Mouse (Mus musculus) erythroblast, embryonic 14.5 days (primary cell): ENCODE measurements around the gene Fam240a. TPM values are rescaled to one million over a fixed set of nuclear protein-coding genes. Genes with fewer than 3 reads are reported as not detected.
A peak's percentile ranks its signal among the peaks of the same experiment; 100 is the strongest.

Experiments
- H3K27me3 ChIP-seq: 2 replicates; pipeline ENCODE4 v1.6.1; 2012; ENCODE audit warnings: inconsistent platforms; ENCODE audit not compliant: control insufficient read depth
- H3K36me3 ChIP-seq: 2 replicates; pipeline ENCODE4 v1.6.1; 2012; ENCODE audit warnings: mild to moderate bottlenecking, inconsistent platforms; ENCODE audit not compliant: control insufficient read depth
- H3K4me1 ChIP-seq: 2 replicates; pipeline ENCODE4 v1.6.1; 2012; ENCODE audit warnings: inconsistent platforms; ENCODE audit not compliant: control insufficient read depth
- H3K4me3 ChIP-seq: replicated peaks from 2 replicates; pipeline ENCODE3; 2012; ENCODE audit warnings: moderate library complexity, mild to moderate bottlenecking, inconsistent platforms
- H3K9me3 ChIP-seq: 2 replicates; pipeline ENCODE4 v1.6.1; 2012; ENCODE audit warnings: low read length, inconsistent platforms, mixed read lengths; ENCODE audit not compliant: control insufficient read depth
- GATA1 ChIP-seq: IDR thresholded peaks from 2 replicates; pipeline ENCODE4 v1.6.1; 2012; ENCODE audit warnings: low read length, inconsistent platforms, mixed read lengths
- TAL1 ChIP-seq: IDR thresholded peaks from 3 replicates; pipeline ENCODE4 v1.6.1; 2012; ENCODE audit warnings: low read length, inconsistent platforms, mixed read lengths
- polyA plus RNA-seq: library from polyadenylated mRNA; stranded (reverse); fragments of >175 nt; gene quantifications from 2 replicates; pipeline ENCODE4 v1.2.3, GENCODE M21; 2012

Gene Fam240a
- polyA plus RNA-seq, 1 experiment = not detected

- TF ChIP-seq TAL1 (no peak), GATA1 (no peak)
- Histone ChIP-seq H3K9me3 (no peaks in the 10 kb centered on the region), H3K4me3 (no peak overlapping the region)
These were observed 38.2 kb upstream of the Fam240a start for GRCm38 (mm10) chr9:110954681-110955445.

GRCm38 (mm10) chr9:110953550-110954461 lies 37.1 kb upstream of the Fam240a start:
- TF ChIP-seq GATA1 = no peak
- TF ChIP-seq TAL1 = no peak
- no peaks in the 10 kb centered on the region for H3K4me1 ChIP-seq
- no peaks in the 10 kb centered on the region for H3K36me3 ChIP-seq
- peak overlapping the region; percentile 48 for H3K4me3 ChIP-seq
- peaks cover 20% of the 10 kb centered on the region for H3K27me3 ChIP-seq
- H3K9me3 ChIP-seq = no peaks in the 10 kb centered on the region

More at GRCm38 (mm10) chr9:110954681-110955445, 38.2 kb upstream of the Fam240a start:
- Histone ChIP-seq H3K36me3 (no peaks in the 10 kb centered on the region), H3K4me1 (no peaks in the 10 kb centered on the region), H3K27me3 (peaks cover 20% of the 10 kb centered on the region)

- H3K4me3 ChIP-seq = no peak overlapping the region
These were observed 36.4 kb upstream of the Fam240a start for GRCm38 (mm10) chr9:110952931-110953549.

DNA sequence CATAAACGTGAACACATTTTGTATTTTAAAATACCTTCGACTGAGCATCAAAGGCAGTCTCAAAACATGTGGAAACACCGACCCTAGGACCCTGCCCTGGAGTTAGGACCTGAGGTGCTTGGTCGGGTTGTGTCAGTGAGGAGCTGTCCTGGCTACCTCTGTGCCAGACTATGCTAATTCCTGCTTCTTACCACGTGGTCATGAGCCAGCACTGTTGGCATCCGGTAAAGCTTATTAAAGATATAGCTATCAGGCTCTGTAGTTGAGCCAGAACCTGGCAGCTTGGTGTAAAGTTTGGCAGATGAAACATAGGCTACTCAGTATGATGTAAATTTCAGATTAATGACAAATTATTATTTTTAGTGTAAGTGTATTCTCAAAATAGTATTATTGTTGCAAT lies 35.7 kb upstream of the Fam240a start:
- Histone ChIP-seq H3K27me3 (peaks cover 28% of the 10 kb centered on the region), H3K4me1 (no peaks in the 10 kb centered on the region)
- TF ChIP-seq GATA1 = no peak
- no peak for TF ChIP-seq TAL1

More at GRCm38 (mm10) chr9:110952931-110953549, 36.4 kb upstream of the Fam240a start:
- Histone ChIP-seq H3K36me3 (no peaks in the 10 kb centered on the region), H3K4me1 (no peaks in the 10 kb centered on the region), H3K9me3 (no peaks in the 10 kb centered on the region), H3K27me3 (peaks cover 22% of the 10 kb centered on the region)
- TF ChIP-seq GATA1 = no peak
- TF ChIP-seq TAL1 = no peak

GRCm38 (mm10) chr9:110951866-110952265 lies 35.2 kb upstream of the Fam240a start:
- Histone ChIP-seq H3K4me3 (no peak overlapping the region), H3K4me1 (no peaks in the 10 kb centered on the region)
- TF ChIP-seq GATA1 = no peak
- no peak for TF ChIP-seq TAL1

More for the DNA sequence above, 35.7 kb upstream of the Fam240a start:
- H3K4me3 ChIP-seq = no peak overlapping the region
- no peaks in the 10 kb centered on the region for H3K36me3 ChIP-seq
- no peaks in the 10 kb centered on the region for H3K9me3 ChIP-seq

DNA sequence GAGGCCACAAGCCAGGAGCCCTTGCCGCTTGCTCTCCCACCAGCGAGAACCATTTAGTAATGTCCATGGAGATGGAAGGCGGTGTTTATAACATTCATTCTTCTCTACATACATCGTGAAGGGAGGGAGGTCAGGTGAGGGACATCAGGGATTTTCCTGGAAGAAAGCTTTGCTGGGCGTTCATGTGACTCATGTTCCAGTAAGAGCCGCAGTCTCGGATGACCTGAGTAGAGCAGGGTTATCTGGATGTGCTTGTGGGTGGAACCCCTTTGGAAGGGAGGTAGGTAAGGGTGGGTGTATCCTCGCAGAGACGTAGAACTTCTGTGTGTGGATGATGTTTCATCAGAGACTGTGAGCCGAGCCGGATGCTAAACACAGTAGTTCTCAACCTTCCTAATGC lies 34.7 kb upstream of the Fam240a start, which contains the start of gene Lrrc2:
Lrrc2 (plus strand) TSS at position 149 of the 400 bp plus-strand sequence.
- H3K4me3 ChIP-seq = no peak within 1 kb of the TSS
- no peaks in the 10 kb centered on the region for H3K9me3 ChIP-seq
- H3K4me1 ChIP-seq = no peaks in the 10 kb centered on the region
- H3K27me3 ChIP-seq = peaks cover 38% of the 10 kb centered on the region
- TF ChIP-seq TAL1 (no peak), GATA1 (no peak)
- H3K36me3 ChIP-seq = no peaks in the 10 kb centered on the region

More at GRCm38 (mm10) chr9:110951866-110952265, 35.2 kb upstream of the Fam240a start:
- Histone ChIP-seq H3K9me3 (no peaks in the 10 kb centered on the region), H3K36me3 (no peaks in the 10 kb centered on the region), H3K27me3 (peaks cover 33% of the 10 kb centered on the region)

GRCm38 (mm10) chr9:110950109-110950508 lies 33.4 kb upstream of the Fam240a start:
- Histone ChIP-seq H3K9me3 (no peaks in the 10 kb centered on the region), H3K27me3 (peaks cover 48% of the 10 kb centered on the region), H3K4me3 (no peak overlapping the region), H3K36me3 (no peaks in the 10 kb centered on the region), H3K4me1 (no peaks in the 10 kb centered on the region)
- no peak for TF ChIP-seq TAL1
- TF ChIP-seq GATA1 = no peak

- Histone ChIP-seq H3K4me3 (no peak overlapping the region), H3K36me3 (no peaks in the 10 kb centered on the region), H3K9me3 (no peaks in the 10 kb centered on the region), H3K4me1 (no peaks in the 10 kb centered on the region), H3K27me3 (peaks cover 51% of the 10 kb centered on the region)
- TF ChIP-seq GATA1 (no peak), TAL1 (no peak)
These were observed 32.2 kb upstream of the Fam240a start for GRCm38 (mm10) chr9:110948813-110949310.

DNA sequence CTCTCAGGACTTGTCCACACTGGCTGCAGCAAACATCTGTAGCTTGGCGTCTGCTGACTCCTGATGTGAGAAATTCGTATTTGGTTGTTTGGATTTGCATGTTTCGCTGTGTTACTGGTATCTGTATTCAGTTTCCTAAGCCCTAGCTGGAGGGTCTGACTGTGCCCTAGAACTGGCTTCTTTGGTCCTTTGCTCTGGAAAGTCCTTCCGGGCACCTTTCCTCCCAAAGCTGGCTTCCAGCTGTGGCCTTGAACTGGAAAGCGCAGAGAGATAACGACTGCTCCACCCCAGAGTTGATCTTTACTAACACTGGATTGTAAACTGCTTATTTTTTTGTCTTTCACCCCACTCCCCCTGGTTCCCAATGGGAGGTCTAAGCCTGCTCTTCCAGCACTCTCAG lies 31.2 kb upstream of the Fam240a start:
- H3K27me3 ChIP-seq = peaks cover 45% of the 10 kb centered on the region
- H3K4me1 ChIP-seq = no peaks in the 10 kb centered on the region
- H3K36me3 ChIP-seq = no peaks in the 10 kb centered on the region
- no peak for TF ChIP-seq TAL1
- no peak for TF ChIP-seq GATA1
- no peak overlapping the region for H3K4me3 ChIP-seq
- no peaks in the 10 kb centered on the region for H3K9me3 ChIP-seq
